Mouse (Mus musculus) bone marrow, adult 2 months (tissue): ENCODE measurements around the gene Dpp4.

Source experiments
- CTCF ChIP-seq: fragments of 200-500 bp; IDR thresholded peaks from 2 replicates; pipeline ENCODE4 v1.5.1; 2011; ENCODE audit warnings: low read length, control low read depth; ENCODE audit not compliant: control insufficient read depth, insufficient read depth
- POLR2A ChIP-seq: fragments of 200-500 bp; IDR thresholded peaks from 2 replicates; pipeline ENCODE4 v1.6.1; 2011; ENCODE audit warnings: low read depth, mild to moderate bottlenecking, control low read depth, low read length, borderline replicate concordance; ENCODE audit not compliant: control insufficient read depth

GRCm38 (mm10) chr2:62319489-62319888 is 92.5 kb downstream of the Dpp4 start:
- TF ChIP-seq CTCF (no peak), POLR2A (no peak)
